Mouse (Mus musculus): ENCODE measurements around the gene Dock6. TPM values are rescaled to one million over a fixed set of nuclear protein-coding genes. Genes with fewer than 3 reads are reported as not detected.
"Not testable (repeated sequence)": the region's sequence is repeated elsewhere in the genome, so short reads cannot be mapped to it uniquely, and the experiment has no call there.

The Dock6 gene
- total RNA-seq, 1 experiment from 2014 or later, result 1.8 TPM

- no peak for ATAC-seq (replicated peaks; ENCODE audit: low read depth, poor library complexity, severe bottlenecking)
Measured at GRCm38 (mm10) chr9:21787654-21788053, 64.8 kb downstream of the Dock6 start.

GRCm38 (mm10) chr9:21786906-21787305 lies 65.5 kb downstream of the Dock6 start:
- peak; percentile 93 for ATAC-seq (replicated peaks; ENCODE audit: low read depth, poor library complexity, severe bottlenecking)

- ATAC-seq (replicated peaks; ENCODE audit: low read depth, poor library complexity, severe bottlenecking), result not testable (repeated sequence)
Measured at GRCm38 (mm10) chr9:21786309-21786708, 66.1 kb downstream of the Dock6 start.

- ATAC-seq (replicated peaks; ENCODE audit: low read depth, poor library complexity, severe bottlenecking), result no peak
Measured at GRCm38 (mm10) chr9:21784517-21785307, 67.7 kb downstream of the Dock6 start.

DNA sequence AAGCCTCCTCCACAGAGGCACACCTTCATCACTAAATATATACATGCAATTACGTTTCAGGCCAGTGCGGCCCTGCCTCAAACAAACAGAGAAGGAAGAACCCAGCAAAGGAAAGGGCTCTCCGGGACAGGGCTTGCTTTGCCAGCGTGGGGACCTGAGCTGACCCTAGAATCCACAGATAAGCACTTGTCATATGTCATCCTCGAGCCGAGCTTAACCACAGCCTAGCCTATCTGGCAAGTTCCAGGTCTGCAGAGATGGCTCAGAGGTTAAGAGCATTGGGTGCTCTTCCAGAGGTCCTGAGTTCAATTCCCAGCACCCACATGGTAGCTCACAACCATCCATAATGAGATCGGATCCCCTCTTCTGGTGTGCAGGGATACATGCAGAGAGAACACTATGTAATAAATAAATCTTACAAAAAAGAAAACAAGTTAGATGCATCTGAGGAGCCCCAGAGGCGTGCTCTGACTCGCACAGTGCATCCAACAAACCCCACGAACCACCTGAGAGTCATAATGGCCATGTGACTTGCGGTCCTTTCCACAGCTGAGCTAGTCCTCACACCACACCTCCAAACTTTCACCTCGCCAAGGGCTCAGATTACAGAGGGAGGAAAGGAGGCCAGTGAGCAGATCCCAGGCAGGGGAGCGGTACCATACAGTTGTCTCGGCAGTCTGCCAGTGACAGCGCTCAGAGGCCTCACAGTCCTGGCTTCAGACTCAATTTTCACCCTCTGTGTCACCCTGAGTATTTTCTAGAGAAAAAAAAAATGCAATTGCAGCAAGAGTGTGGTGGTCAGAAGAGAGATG lies 70.6 kb downstream of the Dock6 start:
- ATAC-seq (replicated peaks; ENCODE audit: low read depth, poor library complexity, severe bottlenecking), result peak; percentile 50; the same call in 1 of the 2 replicates

DNA sequence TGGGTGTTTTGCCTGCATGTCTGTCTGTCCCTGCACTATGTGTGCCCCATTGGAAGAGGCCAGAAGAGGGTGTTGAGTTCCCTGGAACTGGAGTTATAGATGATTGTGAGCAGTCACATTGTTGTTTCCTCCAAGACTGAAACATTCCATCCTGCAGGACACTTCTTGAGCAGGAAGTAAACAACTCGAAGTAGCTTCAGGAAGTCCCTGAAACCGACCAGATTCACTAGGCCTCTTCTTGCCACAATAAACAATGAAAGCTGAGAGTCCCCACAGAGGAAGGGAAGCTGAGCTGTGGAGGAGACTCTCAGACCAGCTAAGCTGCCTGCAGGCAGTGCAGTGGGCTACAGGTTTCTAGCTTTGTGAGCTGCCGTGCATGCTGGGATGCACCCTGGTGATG lies 74.7 kb downstream of the Dock6 start:
- no peak for ATAC-seq (replicated peaks; ENCODE audit: low read depth, poor library complexity, severe bottlenecking)

DNA sequence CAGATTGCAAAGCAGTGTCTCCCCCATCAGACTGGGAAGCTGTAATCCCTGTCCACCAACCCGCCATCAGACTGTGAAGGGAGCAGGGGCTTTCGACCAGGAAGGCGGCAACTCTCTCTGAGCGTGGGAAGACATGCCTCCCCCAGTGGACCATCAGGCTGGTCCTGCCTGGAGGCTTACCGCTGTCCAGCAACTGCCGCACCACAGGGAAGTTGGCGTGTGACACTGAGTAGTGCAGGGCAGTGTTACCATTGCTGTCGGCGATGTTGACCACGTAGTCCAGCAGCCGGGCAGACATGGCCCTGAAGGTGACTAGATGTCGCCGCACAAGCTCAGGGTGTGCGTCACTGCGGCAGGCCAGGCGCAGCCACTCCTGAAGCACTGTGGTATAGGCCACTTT lies 78.1 kb downstream of the Dock6 start:
- ATAC-seq (replicated peaks; ENCODE audit: low read depth, poor library complexity, severe bottlenecking), result no peak

DNA sequence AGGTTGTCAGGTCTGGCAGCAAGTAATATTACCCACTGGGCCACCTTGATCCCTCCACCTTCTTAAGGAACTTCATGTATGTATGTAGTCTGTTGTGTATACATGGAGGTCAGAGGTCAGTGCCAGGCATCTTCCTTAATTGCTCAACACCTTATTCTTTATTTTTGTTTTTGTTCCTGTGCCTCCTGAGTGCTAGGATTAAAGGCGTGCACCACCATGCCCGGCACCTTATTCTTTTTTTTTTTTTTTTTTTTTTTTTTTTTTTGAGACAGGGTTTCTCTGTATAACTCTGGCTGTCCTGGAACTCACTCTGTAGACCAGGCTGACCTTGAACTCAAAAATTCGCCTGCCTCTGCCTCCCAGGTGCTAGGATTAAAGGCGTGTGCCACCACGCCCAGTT lies 79.0 kb downstream of the Dock6 start:
- not testable (repeated sequence) for ATAC-seq (replicated peaks; ENCODE audit: low read depth, poor library complexity, severe bottlenecking)

GRCm38 (mm10) chr9:21769558-21770183 lies 82.8 kb downstream of the Dock6 start:
- ATAC-seq (replicated peaks; ENCODE audit: low read depth, poor library complexity, severe bottlenecking), result no peak

DNA sequence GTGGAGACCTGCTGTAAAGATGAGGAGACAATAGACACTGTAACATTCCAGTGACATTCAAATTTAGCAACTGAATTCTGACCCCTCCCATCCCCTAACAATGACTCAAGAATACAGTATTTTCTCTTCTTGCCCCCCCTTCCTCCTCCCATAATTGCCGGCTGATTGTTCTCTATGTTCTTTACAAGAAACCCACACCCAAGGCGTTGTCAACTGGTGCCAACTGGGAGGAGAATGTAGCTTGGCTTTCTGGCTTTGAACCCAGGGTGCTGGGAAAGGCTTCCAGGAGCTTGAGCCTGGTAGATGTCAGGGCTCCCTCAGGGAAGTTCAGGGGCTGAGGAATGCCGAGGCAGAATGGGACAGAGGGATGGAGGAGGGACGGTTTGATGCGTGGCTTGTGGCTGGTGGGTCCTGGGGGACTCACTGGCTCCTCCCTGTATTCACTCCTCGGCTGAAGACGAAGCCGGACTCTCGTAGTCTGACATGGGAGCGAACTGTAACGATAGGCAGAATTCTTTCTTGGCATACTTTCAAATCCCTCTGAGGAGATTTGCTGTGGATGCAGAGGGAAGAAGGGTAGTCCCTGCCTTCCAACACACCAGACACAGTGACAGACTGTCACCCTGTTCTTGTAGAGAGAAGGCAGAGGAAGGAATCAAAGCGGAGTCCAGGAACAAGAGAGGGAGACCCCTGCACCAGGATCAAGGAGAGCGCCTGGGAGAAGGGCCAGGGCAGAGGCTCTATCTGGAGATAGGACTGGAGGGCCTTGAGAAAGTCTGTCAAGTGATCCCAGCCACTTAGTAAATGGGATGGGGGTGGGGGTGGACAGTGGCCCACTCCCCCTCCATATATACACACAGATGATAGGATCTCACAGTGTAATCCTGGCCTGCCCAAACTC lies 83.7 kb downstream of the Dock6 start:
- ATAC-seq (replicated peaks; ENCODE audit: low read depth, poor library complexity, severe bottlenecking), result no peak

DNA sequence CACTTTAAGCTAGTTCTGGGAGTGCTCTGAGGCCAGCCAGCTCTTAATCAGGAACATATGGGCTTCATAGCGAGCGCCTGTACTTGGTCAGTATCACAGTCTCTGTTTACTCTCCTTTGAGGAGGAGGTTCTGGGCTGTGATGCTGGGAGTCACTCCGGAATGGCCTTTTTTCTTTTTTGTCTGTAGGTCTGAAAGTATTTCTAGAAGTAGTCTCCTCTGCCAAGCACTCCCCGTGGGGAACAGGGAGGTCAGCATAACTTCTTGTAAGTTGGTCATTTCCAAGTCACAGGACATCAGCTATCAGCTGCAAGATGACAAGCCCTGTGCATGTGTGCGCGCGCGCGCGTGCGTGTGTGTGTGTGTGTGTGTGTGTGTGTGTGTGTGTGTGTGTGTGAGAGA lies 84.5 kb downstream of the Dock6 start:
- no peak for ATAC-seq (replicated peaks; ENCODE audit: low read depth, poor library complexity, severe bottlenecking)

DNA sequence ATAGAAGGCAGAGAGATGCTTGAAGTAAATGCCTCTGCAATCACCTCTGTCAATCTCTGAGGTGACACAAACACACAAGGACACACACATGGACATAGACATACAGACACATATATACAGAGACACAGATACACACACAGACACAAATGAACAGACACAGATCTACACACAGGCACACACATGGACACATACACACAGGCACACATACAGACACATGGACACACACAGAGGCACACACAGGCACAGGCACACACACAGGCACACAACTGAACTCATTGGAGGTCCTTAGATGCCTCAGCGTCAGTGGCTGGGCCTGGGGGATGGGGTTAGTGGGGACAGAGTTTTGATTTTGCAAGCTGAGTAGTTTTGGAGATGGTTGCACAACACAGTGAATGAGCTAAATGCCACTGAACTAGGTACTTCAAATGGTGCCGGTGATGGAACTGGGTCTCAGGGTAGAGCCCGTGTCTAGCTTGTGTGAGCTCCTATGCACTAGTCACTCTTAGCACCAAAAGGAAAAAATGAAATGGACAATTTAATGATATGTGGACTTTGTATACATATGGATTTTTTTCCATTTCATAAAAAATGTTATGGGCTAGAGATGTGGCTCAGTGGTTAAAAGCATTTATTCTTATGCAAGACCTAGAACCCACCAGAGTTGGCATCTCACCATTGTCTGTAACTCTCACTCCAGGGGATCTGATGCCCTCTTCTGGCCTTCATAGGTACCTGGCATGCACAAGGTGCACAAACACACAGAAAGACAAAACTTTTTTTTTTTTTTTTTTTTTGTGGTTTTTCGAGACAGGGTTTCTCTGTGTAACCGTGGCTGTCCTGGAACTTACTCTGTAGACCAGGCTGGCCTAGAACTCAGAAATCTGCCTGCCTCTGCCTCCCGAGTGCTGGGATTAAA lies 88.1 kb downstream of the Dock6 start:
- ATAC-seq (replicated peaks; ENCODE audit: low read depth, poor library complexity, severe bottlenecking), result no peak

- ATAC-seq (replicated peaks; ENCODE audit: low read depth, poor library complexity, severe bottlenecking), result no peak
Measured at GRCm38 (mm10) chr9:21762135-21762534, 90.3 kb downstream of the Dock6 start.

DNA sequence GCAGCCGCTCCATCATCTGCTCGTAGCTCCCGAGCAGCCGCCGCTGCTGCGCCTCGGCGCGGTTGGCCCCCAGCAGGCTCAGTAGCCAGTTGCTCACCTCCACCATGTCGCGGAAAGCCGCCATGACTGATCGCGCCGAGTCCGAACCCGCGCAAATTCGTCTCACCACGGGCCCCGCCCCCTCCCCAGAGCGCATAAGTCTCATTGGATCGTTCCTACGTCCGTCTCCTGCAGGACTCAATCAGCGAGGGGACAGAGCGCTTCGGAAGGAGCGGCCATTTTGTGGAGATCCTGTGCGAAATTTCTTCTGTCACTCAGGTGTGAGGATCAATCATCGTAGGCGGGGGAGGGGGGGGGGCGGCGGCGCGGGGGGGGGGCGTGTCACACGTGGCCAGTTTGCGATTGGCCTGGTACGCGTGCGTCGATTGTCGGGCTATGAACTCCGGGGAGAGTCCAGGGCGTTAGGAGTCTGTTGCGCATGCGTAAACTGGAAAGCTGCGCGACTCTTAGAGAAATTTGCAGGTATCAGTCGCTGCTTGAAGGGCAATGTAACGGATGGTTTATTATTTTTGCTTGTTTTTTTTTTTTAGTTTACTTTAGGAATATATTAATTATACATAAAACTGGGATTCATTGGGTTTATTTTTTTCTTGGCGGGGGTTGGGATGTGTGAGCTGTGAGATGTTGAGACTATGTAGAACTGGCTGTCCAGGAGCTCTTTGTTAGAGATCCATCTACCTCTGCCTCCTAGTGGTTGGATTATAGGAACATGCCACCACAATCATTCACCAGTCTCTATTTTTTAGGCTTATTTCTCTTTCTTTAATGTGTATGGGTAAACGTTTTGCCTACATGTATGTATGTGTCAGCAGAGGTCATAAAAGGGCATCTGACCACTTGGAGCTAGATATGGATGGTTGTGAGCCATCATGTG lies 92.0 kb downstream of the Dock6 start, which contains the start of gene Spc24:
Spc24 (minus strand) TSS at position 149 of the 934 bp plus-strand sequence.
- ATAC-seq (replicated peaks; ENCODE audit: low read depth, poor library complexity, severe bottlenecking), result peak; percentile 98

DNA sequence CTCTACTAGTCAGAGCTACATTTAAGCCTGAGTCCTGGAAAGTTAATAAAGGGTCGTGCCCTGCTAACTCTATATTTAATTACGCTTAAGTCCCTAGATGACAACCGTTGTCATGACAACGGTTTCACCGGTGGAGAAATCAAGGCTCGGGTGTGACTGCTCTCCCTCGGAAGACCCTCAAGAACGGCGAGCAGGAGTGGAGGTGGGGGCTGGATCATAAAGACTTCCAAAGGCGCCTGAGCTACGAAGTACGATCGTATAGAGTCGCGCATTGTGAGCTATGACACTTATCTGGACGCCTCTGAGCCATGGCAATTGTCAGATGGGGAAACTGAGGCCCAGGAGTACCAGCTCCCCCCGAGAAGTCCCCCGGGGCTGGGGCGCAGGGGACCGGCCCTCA lies 92.7 kb downstream of the Dock6 start:
- no peak for ATAC-seq (replicated peaks; ENCODE audit: low read depth, poor library complexity, severe bottlenecking)

DNA sequence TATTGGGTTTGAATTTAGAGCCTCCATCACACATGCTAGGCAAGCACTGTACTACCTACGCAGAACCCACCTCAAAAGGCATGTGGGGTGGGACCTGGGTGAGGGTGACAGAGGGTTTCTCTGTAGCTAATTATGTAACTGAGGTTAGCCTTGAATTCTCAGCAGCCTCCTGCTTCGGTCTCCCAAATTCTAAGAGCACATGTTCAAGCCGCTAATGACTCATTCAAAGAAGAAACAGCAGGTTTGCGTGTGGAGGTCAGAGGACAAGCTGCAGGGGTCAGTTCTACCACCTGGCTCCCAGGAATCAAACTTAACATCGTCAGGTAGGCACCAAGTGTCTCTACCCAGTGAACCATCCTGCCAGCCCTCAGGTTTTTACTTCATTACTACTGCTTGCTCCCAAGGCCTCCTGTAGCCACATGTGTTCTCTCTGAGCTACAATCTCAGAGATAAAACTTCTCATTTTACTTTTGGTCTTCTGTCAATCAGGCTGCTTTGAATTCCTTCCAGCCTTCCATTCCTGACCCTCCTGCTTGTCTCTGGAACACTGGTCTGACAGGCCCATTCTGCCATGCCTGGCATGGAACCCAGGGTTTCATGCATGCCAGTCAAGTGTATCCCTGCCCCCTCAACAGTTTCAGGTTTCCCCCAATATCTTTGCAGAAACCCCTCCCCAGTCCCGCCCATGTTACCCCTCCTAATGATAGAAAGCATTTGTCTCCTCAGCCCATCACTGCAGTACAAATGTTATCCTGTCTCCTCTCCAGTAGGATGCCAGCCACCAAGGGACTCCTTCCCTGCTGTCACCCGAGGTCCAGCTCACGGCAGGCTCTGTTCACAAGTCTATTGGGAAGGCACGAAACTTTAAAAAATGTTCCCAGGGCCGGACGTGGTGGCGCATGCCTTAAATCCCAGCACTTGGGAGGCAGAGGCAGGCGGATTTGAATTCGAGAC lies 93.6 kb downstream of the Dock6 start:
- ATAC-seq (replicated peaks; ENCODE audit: low read depth, poor library complexity, severe bottlenecking), result no peak

Measured in common myeloid progenitor, adult 5-6 weeks (primary cell).